Mouse (Mus musculus): ENCODE data around the gene Ppard. TPM values are rescaled to one million over a fixed set of nuclear protein-coding genes. Genes with fewer than 3 reads are reported as not detected.

Gene Ppard
- total RNA-seq, 2 experiments from 2014 or later: 19.9 to 22.9 TPM

DNA sequence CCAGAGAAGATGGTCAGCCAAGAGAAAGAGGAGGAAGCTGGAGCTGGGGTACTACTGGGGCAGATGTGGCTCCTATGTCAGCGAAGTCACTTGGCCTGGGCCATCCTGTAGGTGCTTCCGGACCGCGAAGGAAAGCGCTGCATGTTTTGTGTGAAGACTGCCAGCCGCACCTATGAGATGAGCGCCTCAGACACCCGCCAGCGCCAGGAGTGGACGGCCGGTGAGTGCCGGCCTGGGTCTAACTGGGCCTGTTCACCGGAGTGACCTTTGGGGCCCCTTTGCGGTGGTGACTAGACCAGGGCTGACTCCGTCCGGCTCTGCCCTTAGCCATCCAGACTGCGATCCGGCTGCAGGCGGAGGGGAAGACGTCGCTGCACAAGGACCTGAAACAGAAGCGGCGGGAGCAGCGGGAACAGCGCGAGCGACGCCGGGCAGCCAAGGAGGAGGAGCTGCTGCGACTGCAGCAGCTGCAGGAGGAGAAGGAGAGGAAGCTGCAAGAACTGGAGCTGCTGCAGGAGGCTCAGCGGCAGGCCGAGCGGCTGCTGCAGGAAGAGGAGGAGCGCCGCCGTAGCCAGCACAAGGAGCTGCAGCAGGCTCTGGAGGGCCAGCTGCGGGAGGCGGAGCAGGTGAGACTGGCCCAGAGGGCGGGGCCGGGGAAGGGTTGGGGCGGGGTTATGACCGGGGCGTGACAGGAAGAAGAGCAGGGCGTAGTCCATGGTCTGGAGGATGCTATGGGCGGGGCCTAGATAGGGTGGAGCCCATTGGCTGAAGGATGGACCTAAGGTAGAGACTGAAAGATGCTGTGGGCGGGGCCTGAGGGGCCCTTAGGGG, 8.7 kb upstream of the Ppard start:
- peak; percentile 64 to 71 for DNase-seq (ENCODE audit: extremely low spot score in 1 of 2, low spot score in 1 of 2)

GRCm38 (mm10) chr17:28224615-28225014, 7.9 kb upstream of the Ppard start:
- no peak for DNase-seq (ENCODE audit: extremely low spot score in 1 of 2, low spot score in 1 of 2)

DNA sequence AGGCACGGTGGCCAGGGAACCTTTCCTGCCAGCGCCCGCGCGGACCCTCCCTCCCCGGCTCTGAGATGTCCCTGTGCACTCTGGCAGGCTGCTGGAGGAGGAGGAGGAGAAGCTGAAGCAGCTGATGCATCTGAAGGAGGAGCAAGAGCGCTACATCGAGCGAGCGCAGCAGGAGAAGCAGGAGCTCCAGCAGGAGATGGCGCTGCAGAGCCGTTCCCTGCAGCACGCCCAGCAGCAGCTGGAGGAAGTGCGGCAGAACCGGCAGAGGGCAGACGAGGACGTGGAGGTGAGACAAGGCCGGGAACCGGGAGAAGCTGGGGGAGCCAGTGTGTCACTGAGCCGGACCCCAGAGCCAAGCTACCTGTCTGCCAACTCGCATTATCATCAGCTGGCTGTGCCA, 6.5 kb upstream of the Ppard start:
- peak; percentile 79 to 92 for DNase-seq (ENCODE audit: extremely low spot score in 1 of 2, low spot score in 1 of 2)

DNA sequence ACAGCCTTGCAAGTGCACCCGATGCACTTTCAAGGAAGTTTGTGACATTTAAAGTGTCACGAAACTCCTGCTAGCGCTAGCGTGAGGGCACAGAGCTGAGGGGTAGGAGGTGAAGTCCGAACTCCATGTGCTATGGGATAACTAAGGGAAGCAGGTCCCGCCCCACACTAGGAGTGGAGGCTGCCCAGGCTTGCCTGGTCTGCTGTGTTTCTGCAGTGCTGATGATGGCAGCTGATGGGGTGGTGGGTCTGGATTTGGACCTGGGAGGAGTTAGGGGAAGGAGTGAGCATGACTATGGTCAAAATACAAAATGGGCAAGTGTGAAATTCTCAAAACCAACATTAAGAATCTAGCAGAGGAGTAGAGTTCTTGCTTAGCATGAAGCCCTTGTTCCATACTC, 2.0 kb upstream of the Ppard start:
- no peak for DNase-seq (ENCODE audit: extremely low spot score in 1 of 2, low spot score in 1 of 2)

DNA sequence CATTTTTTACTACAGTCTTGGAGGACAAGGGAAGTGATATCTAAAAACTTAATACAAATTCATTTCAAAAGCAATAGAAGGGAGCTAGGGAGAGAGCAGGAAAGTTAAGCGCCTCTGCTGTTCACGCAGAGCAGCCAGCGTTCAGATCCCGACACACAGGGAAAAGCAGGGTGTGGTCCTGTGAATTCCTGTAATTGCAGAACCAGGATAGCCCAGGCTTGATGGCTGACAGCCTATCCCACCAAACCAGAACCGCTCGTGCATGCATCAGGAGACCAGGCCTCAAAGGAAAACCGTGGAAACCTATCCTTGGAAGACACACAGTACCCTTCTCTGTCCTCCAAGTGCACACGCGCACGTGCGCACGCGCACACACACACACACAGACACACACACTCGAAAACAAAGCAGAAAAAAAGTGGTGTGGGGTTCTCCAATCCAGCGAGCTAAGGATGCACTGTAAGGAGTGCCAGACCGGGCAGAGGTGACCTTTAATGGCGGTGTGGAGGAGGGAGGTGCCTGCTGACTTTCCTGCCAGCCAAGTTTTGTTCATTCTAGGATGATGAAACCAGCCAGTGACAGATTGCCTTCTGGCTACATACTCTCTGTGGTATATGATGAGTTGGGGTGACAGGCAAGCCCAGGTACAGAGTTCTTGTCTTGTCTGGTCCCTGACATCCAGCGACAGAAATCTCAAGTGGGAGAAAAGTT, 1.3 kb upstream of the Ppard start:
- DNase-seq (ENCODE audit: extremely low spot score in 1 of 2, low spot score in 1 of 2): no peak

DNA sequence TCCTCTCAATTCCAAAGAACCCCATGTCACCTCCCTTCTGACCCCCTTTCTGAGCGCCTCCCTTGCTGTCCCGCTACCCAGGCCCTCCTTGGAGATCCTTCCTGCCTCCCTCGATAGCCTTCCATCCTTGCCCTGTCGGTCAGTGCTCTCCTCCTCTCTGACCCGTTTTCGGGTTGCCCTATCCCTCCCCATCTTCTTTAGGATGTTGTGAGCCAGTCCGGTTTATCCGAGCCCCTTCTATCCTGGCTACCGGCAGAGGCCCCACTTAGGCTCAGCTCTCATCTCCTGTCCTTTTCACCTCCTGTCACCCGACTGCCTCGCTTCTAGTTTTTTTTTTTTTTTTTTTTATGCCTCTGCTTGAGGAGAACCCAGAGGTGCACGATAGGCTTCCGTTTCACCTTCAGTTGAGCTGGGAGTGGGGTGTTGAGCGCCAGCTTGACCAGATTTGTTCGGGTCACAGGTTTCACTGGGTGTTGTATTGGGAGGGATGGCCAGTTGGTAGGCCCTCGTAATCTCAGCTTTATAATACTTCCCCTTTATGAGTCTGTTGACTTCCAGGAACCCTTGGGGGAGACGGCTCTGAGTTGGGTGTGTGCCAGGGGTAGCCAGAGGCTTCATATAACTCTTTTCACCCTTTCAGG, 711 bp downstream of the Ppard start:
- DNase-seq (ENCODE audit: extremely low spot score in 1 of 2, low spot score in 1 of 2): no peak

DNA sequence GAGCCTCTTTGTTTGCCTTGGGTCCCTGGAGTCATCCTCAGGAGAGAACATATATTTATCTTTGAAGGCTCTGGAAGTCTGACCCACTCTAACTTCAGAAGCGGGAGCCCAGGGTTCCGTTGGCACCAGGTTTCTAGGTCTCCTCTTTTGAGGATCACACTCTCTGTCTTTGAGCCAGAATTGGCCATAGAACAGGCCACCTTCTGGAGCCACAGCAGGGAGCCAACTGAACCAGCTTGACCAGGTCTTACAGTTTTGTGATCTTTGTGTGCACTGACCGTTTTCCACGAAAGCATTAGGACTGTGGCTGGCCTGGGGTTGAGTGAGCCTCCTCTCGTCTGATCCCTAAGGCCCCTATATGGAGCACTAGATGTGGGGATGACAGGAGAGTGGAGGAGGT, 2.1 kb downstream of the Ppard start:
- no peak for DNase-seq (ENCODE audit: extremely low spot score in 1 of 2, low spot score in 1 of 2)

- no peak for DNase-seq (ENCODE audit: extremely low spot score in 1 of 2, low spot score in 1 of 2)
Measured at GRCm38 (mm10) chr17:28235982-28236635, 3.6 kb downstream of the Ppard start.

DNA sequence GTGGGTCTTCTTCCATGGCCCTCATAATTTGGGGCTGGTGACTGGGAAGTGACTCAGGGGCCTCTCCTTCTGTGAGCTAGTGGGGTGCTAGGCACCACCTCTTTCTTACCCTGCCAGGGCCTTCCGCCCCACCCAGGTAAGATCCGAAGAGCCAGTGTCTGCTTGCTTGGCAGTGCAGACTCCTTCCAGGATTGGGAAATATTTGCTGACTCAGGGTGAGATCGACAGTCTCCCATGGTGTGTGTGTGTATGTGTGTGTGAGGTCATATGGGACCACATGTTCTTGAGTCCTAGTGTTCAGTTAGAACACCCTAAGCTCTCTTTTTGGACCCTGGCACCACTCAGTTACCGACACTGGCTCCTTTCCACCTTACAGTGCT, 4.1 kb downstream of the Ppard start:
- DNase-seq (ENCODE audit: extremely low spot score in 1 of 2, low spot score in 1 of 2): no peak

DNA sequence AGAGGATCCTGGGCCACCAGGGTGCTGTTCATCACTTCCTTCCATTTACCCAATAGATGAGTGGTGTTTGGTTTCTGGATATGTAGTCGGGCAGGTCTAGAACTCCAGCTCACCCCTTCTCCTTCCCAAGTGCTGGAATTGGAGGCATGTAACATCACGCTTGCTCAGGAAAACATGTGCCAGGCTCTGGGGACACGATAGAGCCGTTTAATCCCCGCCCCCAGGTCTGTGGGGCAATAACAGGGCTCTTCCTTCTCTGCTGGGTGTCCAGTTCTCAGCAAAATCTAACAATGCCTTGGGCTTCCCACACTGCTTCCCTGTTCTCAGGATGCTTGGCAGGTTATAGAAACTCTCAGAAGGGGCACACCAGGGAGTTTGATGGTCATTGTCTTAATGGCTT, 4.9 kb downstream of the Ppard start:
- DNase-seq (ENCODE audit: extremely low spot score in 1 of 2, low spot score in 1 of 2): no peak

GRCm38 (mm10) chr17:28237874-28238273, 5.4 kb downstream of the Ppard start:
- no peak for DNase-seq (ENCODE audit: extremely low spot score in 1 of 2, low spot score in 1 of 2)

GRCm38 (mm10) chr17:28240846-28241245, 8.3 kb downstream of the Ppard start:
- no peak for DNase-seq (ENCODE audit: extremely low spot score in 1 of 2, low spot score in 1 of 2)

- DNase-seq (ENCODE audit: extremely low spot score in 1 of 2, low spot score in 1 of 2): no peak
Measured at GRCm38 (mm10) chr17:28242296-28242695, 9.8 kb downstream of the Ppard start.

GRCm38 (mm10) chr17:28244214-28244613, 11.7 kb downstream of the Ppard start:
- DNase-seq (ENCODE audit: extremely low spot score in 1 of 2, low spot score in 1 of 2): no peak

GRCm38 (mm10) chr17:28244714-28245113, 12.2 kb downstream of the Ppard start:
- no peak for DNase-seq (ENCODE audit: extremely low spot score in 1 of 2, low spot score in 1 of 2)

GRCm38 (mm10) chr17:28246640-28247039, 14.1 kb downstream of the Ppard start:
- no peak for DNase-seq (ENCODE audit: extremely low spot score in 1 of 2, low spot score in 1 of 2)

DNA sequence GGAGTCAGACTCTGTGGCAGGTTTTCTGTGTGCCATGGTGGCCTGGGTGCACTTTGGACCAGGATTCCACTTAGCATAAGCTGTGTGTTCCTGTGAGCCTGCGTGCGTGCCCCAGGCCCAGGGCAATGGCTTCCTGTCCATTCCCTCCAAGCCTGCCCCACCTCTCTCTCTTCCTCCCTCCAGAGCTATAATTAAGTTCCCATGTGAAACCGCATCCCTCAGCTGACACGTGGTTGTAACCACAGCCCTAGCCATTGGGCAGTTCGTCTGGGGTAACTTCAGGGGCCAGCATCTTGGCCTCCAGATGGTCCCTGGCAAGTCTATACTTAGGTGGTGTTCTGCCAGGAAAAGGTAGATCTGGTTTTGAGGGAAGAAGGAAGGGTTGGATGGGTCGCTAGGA, 15.1 kb downstream of the Ppard start:
- no peak for DNase-seq (ENCODE audit: extremely low spot score in 1 of 2, low spot score in 1 of 2)

DNA sequence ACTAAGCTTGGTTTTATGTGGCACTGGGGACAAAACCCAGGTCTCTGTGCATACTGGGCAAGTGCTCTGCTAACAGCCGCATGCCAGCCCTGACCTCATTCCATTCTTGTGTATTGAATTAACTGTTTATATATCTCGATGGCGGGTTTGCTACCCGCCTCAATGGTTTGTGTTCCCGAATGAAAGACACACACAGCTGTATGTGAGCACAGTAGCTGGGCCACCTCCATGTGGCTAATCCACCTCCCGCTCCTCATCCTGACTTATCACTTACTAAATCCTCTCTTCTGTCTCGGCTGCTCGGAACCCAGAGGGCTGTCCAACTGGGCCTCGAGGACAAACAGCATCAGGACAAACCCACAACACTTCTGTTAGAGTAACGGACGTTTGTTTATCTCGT, 16.6 kb downstream of the Ppard start:
- no peak for DNase-seq (ENCODE audit: extremely low spot score in 1 of 2, low spot score in 1 of 2)

DNA sequence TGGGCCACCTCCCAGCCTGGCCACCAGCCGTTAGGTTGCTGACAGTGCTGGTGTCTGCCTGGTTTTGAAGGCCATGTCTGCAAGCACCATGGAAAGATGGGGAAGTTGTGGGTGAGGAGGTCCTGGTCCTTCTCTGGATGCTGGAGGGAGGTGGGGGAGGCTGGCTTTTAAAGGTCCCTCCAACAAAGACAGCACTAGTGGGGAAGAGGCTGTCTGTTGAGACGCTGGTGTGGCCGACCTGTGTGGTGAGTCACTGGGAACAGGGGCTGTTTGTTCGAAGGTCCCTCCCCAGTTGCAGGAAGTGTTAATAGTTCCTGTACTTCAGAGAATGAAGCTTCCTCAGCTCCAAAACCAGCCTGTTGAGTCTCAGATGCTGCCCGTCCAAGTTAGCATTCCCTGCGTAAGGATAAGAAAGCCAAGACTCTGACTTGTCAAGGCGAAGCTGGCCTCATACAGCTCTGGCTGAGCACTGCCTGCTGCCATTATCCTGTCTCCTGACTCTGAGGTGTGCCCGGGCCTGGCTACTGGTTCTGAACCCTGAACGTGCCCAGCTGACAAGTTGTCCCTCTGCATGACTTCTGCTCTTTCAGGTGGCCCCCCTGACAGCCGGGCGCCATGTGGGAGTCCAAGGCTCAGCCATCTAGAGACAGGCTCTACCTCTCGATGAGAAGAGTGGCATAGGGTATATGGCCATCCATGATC, 19.2 kb downstream of the Ppard start:
- no peak for DNase-seq (ENCODE audit: extremely low spot score in 1 of 2, low spot score in 1 of 2)

- DNase-seq (ENCODE audit: extremely low spot score in 1 of 2, low spot score in 1 of 2): no peak
Measured at GRCm38 (mm10) chr17:28252281-28252648, 19.8 kb downstream of the Ppard start.
